Mouse (Mus musculus) heart, adult 9 months (tissue): ENCODE measurements around the gene Hsd17b12.

Source experiments
- DNase-seq, 2 experiments: peaks; one replicate each; pipeline ENCODE4 v3.0.0; 2022; ENCODE audit warnings: low spot score in 2 of 2

Hsd17b12 gene

GRCm38 (mm10) chr2:94157592-94158519 lies at the start of gene Hsd17b12:
Hsd17b12 (minus strand) TSS chr2:94157964.
- DNase-seq: peak; percentile 100

- DNase-seq: no peak
These were observed 27.1 kb upstream of the Hsd17b12 start for GRCm38 (mm10) chr2:94184906-94185305.

GRCm38 (mm10) chr2:94184142-94184541 lies 26.4 kb upstream of the Hsd17b12 start:
- no peak for DNase-seq

- DNase-seq: no peak
These were observed 21.3 kb upstream of the Hsd17b12 start for GRCm38 (mm10) chr2:94179030-94179407.

GRCm38 (mm10) chr2:94178321-94179029 lies 20.7 kb upstream of the Hsd17b12 start:
- peak; percentile 73 to 86 for DNase-seq

GRCm38 (mm10) chr2:94177294-94177693 lies 19.5 kb upstream of the Hsd17b12 start:
- DNase-seq: no peak

- DNase-seq: no peak
These were observed 18.6 kb upstream of the Hsd17b12 start for GRCm38 (mm10) chr2:94176381-94176780.

- DNase-seq: no peak
These were observed 15.8 kb upstream of the Hsd17b12 start for GRCm38 (mm10) chr2:94173549-94173948.

GRCm38 (mm10) chr2:94163207-94163606 lies 5.4 kb upstream of the Hsd17b12 start:
- DNase-seq: no peak

GRCm38 (mm10) chr2:94162141-94162540 lies 4.4 kb upstream of the Hsd17b12 start:
- DNase-seq: no peak

- DNase-seq: no peak
These were observed 738 bp upstream of the Hsd17b12 start for GRCm38 (mm10) chr2:94158520-94158884.

- no peak for DNase-seq
These were observed 713 bp downstream of the Hsd17b12 start for GRCm38 (mm10) chr2:94157051-94157450.

- DNase-seq: no peak
These were observed 12.6 kb downstream of the Hsd17b12 start for GRCm38 (mm10) chr2:94145146-94145542.

GRCm38 (mm10) chr2:94144520-94145145 lies 13.1 kb downstream of the Hsd17b12 start:
- DNase-seq: no peak

- DNase-seq: no peak
These were observed 16.5 kb downstream of the Hsd17b12 start for GRCm38 (mm10) chr2:94141293-94141692.

GRCm38 (mm10) chr2:94138469-94139390 lies 19.0 kb downstream of the Hsd17b12 start:
- no peak for DNase-seq

- DNase-seq: no peak
These were observed 20.9 kb downstream of the Hsd17b12 start for GRCm38 (mm10) chr2:94136837-94137236.

GRCm38 (mm10) chr2:94128496-94128895 lies 29.3 kb downstream of the Hsd17b12 start:
- peak; percentile 9 to 17 for DNase-seq

- peak; percentile 6 to 17 for DNase-seq
These were observed 35.4 kb downstream of the Hsd17b12 start for GRCm38 (mm10) chr2:94122182-94123041.

GRCm38 (mm10) chr2:94103758-94104157 lies 54.0 kb downstream of the Hsd17b12 start:
- no peak for DNase-seq
